Mouse (Mus musculus): ENCODE measurements around the gene Kmt2c.

- TF ChIP-seq CTCF (IDR thresholded peaks at IDR 0.05; ENCODE audit: extremely low read depth, insufficient read depth, low read length) = no peak
- no peak for TF ChIP-seq POLR2A (IDR thresholded peaks at IDR 0.05; ENCODE audit: extremely low read depth, insufficient read depth, low read length)
These were observed 17.2 kb upstream of the Kmt2c start, which contains the start of gene Cct8l1 for GRCm38 (mm10) chr5:25515767-25516166.

Data from cortical plate, adult 2 months (tissue).